Mouse (Mus musculus) layer of hippocampus, postnatal 36 days (tissue): ENCODE measurements at regions not wholly inside any gene's neighbourhood (a gene's known extent, or its start where the extent isn't known, plus 50 kb on each side); places are given as distances from the start of the nearest gene placed in this dataset.

Experiments used
- DNase-seq, 2 experiments: peaks; one replicate each; pipeline ENCODE4 v3.0.0; 2022

GRCm38 (mm10) chr7:119244785-119245184 lies 60.4 kb upstream of the Gpr139 start:
- no peak for DNase-seq

- no peak for DNase-seq
Observed at GRCm38 (mm10) chr7:119236343-119236742, 51.9 kb upstream of the Gpr139 start.
